Mouse (Mus musculus): ENCODE results near the gene Ric3.

DNA sequence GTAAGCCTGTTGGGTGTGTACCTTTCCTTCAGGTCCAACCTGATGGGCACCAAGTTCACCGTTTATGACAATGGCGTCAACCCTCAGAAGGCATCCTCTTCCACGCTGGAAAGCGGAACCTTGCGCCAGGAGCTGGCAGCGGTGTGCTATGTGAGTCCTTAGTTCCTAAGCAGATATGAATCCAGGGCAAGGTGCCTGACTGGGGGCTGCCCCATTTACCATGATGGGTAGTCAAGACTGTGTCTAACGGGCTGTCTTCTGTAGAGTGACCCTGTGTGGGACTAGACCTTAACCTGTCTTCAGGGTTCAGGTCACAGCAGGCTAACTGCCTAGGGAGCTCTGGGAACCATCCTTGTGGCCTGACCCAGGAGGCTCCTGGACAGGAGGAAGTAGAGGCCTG is 55.4 kb downstream of the Ric3 start:
- TF ChIP-seq CTCF (IDR thresholded peaks at IDR 0.05; ENCODE audit: low read depth, low read length) (no peak), POLR2A (IDR thresholded peaks at IDR 0.05; ENCODE audit: borderline replicate concordance, low read depth, low read length) (no peak)

Data from bone marrow macrophage, adult 2 months (primary cell).